Mouse (Mus musculus) kidney, embryonic 16.5 days (tissue): Measurements from ENCODE around the gene St3gal3. TPM values are rescaled to one million over a fixed set of nuclear protein-coding genes. Genes with fewer than 3 reads are reported as not detected.

Experiments
- ATAC-seq: fragments of 200-750 bp; cut with Nextera tagmentation; 2 replicates; pipeline ENCODE4 v1.8.0; 2017; ENCODE audit warnings: moderate TSS enrichment; ENCODE audit not compliant: low FRiP score, low TSS enrichment
- H3K27ac ChIP-seq: fragments of 300-500 bp; sonication (generic); 2 replicates; pipeline ENCODE4 v1.5.1; 2014; ENCODE audit warnings: low read length
- H3K27me3 ChIP-seq: fragments of 300-500 bp; sonication (generic); 2 replicates; pipeline ENCODE4 v1.6.1; 2014; ENCODE audit warnings: low read length, control low read depth, mixed read lengths; ENCODE audit not compliant: insufficient read depth
- H3K36me3 ChIP-seq: fragments of 300-500 bp; sonication (generic); 2 replicates; pipeline ENCODE4 v1.6.1; 2014; ENCODE audit warnings: low read length, control low read depth, mixed read lengths; ENCODE audit not compliant: insufficient read depth
- H3K4me1 ChIP-seq: fragments of 300-500 bp; sonication (generic); 2 replicates; pipeline ENCODE4 v1.6.1; 2014; ENCODE audit warnings: low read length, control low read depth, mixed read lengths; ENCODE audit not compliant: insufficient read depth
- H3K4me2 ChIP-seq: fragments of 300-500 bp; sonication (generic); replicated peaks from 2 replicates; pipeline ENCODE4 v1.6.1; 2014; ENCODE audit warnings: low read depth, low read length
- H3K4me3 ChIP-seq: fragments of 300-500 bp; sonication (generic); 2 replicates; pipeline ENCODE4 v1.5.1; 2014; ENCODE audit warnings: mild to moderate bottlenecking, low read length
- H3K9ac ChIP-seq: fragments of 300-500 bp; sonication (generic); replicated peaks from 2 replicates; pipeline ENCODE4 v1.6.1; 2014; ENCODE audit warnings: low read length
- H3K9me3 ChIP-seq: fragments of 300-500 bp; sonication (generic); 2 replicates; pipeline ENCODE4 v1.6.1; 2016; ENCODE audit warnings: low read length, control low read depth
- WGBS: fragments of 180-500 bp; shearing (Covaris S2); extraction: QIAGEN DNeasy Blood & Tissue Kit; methylation state at CpG from one replicate; pipeline ENCODE4 v1.1.7; 2014; 5-methylcytosine and 5-hydroxymethylcytosine counted together
- polyA plus RNA-seq: library from polyadenylated mRNA; unstranded; fragments of >200 nt; fragmentation: Nextera tagmentation; extraction: Ambion mirVana; gene quantifications from 2 replicates; pipeline ENCODE4 v1.2.1, GENCODE M21; 2015

St3gal3 gene
- polyA plus RNA-seq, 1 experiment from 2014 or later = 8.7 TPM

DNA sequence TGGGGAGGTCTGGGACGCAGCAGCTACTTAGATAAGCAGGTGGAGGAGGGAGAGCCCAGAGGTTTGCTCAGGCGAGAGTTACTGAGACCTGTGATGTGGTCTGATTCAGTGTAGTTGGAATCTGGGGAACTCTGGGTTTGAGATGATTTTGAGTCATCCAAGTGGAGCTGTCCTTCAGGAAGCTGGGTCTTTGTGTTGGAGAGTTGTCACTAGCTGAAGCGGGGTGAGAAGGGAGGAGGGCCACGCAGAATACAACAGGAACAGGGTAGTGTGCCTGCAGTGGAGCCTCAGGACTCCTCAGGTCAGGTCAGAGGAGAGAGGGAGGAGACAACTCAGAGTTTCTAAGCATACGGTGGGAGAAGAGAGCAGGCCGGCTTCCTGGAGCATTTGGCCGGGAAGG lies 134.8 kb downstream of the St3gal3 start:
- Histone ChIP-seq H3K9me3 (no peaks in the 10 kb centered on the region), H3K9ac (no peak overlapping the region), H3K4me2 (no peak overlapping the region), H3K36me3 (no peaks in the 10 kb centered on the region), H3K27me3 (no peaks in the 10 kb centered on the region), H3K4me1 (peaks cover 37% of the 10 kb centered on the region), H3K27ac (peak overlapping the region; percentile 33; the same call in 1 of the 2 replicates), H3K4me3 (no peak overlapping the region)
- no peak for ATAC-seq
- 43% methylated on average over 7 of the region's 7 CpGs for WGBS

GRCm38 (mm10) chr4:117997381-117998269 lies 137.1 kb downstream of the St3gal3 start:
- Histone ChIP-seq H3K27ac (peak overlapping the region; percentile 63), H3K27me3 (no peaks in the 10 kb centered on the region), H3K9me3 (no peaks in the 10 kb centered on the region), H3K4me2 (peak overlapping the region; percentile 34), H3K36me3 (no peaks in the 10 kb centered on the region), H3K4me3 (no peak overlapping the region), H3K9ac (peak overlapping the region; percentile 9; the same call in 1 of the 2 replicates), H3K4me1 (peaks cover 40% of the 10 kb centered on the region)
- 15% methylated on average over 20 of the region's 20 CpGs for WGBS
- ATAC-seq = peak; percentile 60; the same call in 1 of the 2 replicates

DNA sequence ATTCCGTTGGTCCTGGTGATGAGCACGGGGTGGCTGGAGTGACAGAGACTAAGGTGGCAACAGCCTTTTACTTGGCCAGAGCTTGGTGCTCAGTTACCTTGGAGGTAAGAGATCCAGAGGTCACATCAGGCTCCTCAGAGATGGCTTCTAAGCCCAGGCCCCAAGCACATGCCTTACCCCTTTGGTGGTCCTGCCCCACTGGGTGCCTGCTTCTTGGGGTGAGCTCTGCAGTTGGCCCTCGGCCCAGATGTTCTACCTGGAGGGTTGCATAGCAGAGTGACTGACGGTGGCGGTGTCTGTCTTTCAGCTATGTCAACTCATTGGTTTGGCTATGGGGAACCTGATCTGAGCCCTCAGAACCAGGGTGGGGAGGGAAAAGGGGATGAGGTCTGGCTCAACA lies 138.0 kb downstream of the St3gal3 start:
- ATAC-seq = no peak
- H3K4me2 ChIP-seq = no peak overlapping the region
- no peaks in the 10 kb centered on the region for H3K27me3 ChIP-seq
- no peaks in the 10 kb centered on the region for H3K36me3 ChIP-seq
- WGBS = 87% methylated on average over 5 of the region's 5 CpGs
- H3K27ac ChIP-seq = no peak overlapping the region
- no peak overlapping the region for H3K4me3 ChIP-seq
- no peak overlapping the region for H3K9ac ChIP-seq
- no peaks in the 10 kb centered on the region for H3K9me3 ChIP-seq
- peaks cover 41% of the 10 kb centered on the region for H3K4me1 ChIP-seq

DNA sequence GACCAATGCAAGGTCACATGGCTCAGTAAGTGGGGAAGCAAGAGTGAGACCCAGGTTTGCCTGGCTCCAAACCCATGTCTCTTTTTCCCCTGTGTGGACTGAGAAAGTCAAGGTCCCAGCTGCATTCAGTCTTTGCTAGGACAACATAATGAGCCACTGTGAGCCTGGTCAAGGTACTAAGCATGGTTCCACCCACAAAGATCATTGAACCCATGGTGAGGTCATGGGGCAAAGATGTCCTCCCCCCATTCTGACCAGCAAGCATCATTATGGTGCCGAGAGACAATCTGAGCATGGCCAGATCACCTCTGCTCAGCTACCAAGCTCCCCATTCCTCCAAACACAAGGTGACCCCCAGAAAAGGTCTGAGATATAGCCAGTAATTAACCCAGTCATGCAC lies 139.3 kb downstream of the St3gal3 start:
- WGBS = 86% methylated on average over 1 of the region's 1 CpGs
- H3K9ac ChIP-seq = no peak overlapping the region
- ATAC-seq = no peak

GRCm38 (mm10) chr4:117993421-117993820 lies 141.3 kb downstream of the St3gal3 start:
- Histone ChIP-seq H3K4me3 (no peak overlapping the region), H3K4me1 (peaks cover 28% of the 10 kb centered on the region), H3K9me3 (no peaks in the 10 kb centered on the region), H3K36me3 (no peaks in the 10 kb centered on the region), H3K27ac (no peak overlapping the region), H3K9ac (no peak overlapping the region), H3K4me2 (no peak overlapping the region), H3K27me3 (no peaks in the 10 kb centered on the region)
- no peak for ATAC-seq
- 86% methylated on average over 2 of the region's 2 CpGs for WGBS

More for the DNA sequence above, 139.3 kb downstream of the St3gal3 start:
- peaks cover 30% of the 10 kb centered on the region for H3K4me1 ChIP-seq
- H3K4me2 ChIP-seq = no peak overlapping the region
- no peaks in the 10 kb centered on the region for H3K9me3 ChIP-seq
- no peaks in the 10 kb centered on the region for H3K27me3 ChIP-seq
- no peaks in the 10 kb centered on the region for H3K36me3 ChIP-seq
- no peak overlapping the region for H3K27ac ChIP-seq
- no peak overlapping the region for H3K4me3 ChIP-seq

DNA sequence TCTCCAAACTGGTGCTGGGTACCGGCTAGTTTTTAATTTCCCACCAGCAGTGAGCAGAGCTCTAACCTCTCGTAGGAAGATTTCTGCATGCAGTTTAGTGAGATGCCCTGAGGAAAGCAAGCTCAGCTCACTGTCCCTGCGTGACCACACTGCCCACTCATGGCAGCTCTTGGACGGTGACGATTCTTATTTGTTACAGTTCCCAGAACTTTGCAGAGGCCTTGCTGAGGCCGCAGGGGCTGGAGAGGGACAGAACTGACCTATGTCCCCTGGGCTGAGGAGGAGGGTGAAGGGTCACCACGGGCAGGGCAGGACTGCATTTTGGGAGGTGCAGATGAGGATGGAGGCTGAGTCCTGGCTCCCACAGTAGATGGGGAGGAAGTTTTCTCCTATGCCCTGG lies 141.8 kb downstream of the St3gal3 start:
- no peak overlapping the region for H3K9ac ChIP-seq
- no peaks in the 10 kb centered on the region for H3K9me3 ChIP-seq
- 57% methylated on average over 7 of the region's 7 CpGs for WGBS
- H3K27ac ChIP-seq = 0 out of 2 replicates have a peak overlapping the region, but pooled peaks have one; percentile 12
- H3K4me3 ChIP-seq = no peak overlapping the region
- no peak overlapping the region for H3K4me2 ChIP-seq
- H3K36me3 ChIP-seq = no peaks in the 10 kb centered on the region
- peaks cover 23% of the 10 kb centered on the region for H3K4me1 ChIP-seq
- H3K27me3 ChIP-seq = no peaks in the 10 kb centered on the region
- no peak for ATAC-seq

DNA sequence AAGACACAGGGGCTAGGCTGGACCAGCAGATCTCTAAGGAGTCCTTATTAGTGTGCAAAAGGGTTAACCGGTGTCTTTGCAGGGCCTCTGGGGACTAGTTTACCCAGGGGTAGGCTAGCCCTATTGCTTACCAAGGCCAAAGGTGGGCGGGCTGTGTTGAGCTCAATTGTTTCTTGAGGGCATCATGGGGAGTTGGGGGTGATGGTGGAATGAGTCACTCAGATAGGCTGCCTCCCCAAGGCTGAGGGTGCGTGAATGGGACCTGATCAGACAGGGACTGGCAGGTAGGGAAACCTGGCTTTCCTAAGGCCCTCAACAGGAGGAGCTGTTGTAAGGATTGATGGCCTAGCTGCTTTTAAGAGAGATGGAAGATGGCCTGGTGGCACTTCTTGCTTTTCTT lies 142.7 kb downstream of the St3gal3 start:
- H3K4me2 ChIP-seq = no peak overlapping the region
- H3K9ac ChIP-seq = no peak overlapping the region
- H3K36me3 ChIP-seq = no peaks in the 10 kb centered on the region
- no peak overlapping the region for H3K27ac ChIP-seq
- WGBS = 93% methylated on average over 3 of the region's 3 CpGs
- no peak overlapping the region for H3K4me3 ChIP-seq
- H3K4me1 ChIP-seq = peaks cover 14% of the 10 kb centered on the region
- no peak for ATAC-seq
- no peaks in the 10 kb centered on the region for H3K9me3 ChIP-seq
- no peaks in the 10 kb centered on the region for H3K27me3 ChIP-seq

GRCm38 (mm10) chr4:117991055-117991627 lies 143.6 kb downstream of the St3gal3 start:
- Histone ChIP-seq H3K4me3 (no peak overlapping the region), H3K36me3 (no peaks in the 10 kb centered on the region), H3K27me3 (no peaks in the 10 kb centered on the region), H3K27ac (no peak overlapping the region), H3K4me1 (peaks cover 17% of the 10 kb centered on the region), H3K9me3 (no peaks in the 10 kb centered on the region), H3K4me2 (no peak overlapping the region), H3K9ac (no peak overlapping the region)
- no peak for ATAC-seq
- WGBS = 79% methylated on average over 8 of the region's 8 CpGs

GRCm38 (mm10) chr4:117990571-117990970 lies 144.1 kb downstream of the St3gal3 start:
- WGBS = 62% methylated on average over 3 of the region's 3 CpGs
- Histone ChIP-seq H3K27ac (0 out of 2 replicates have a peak overlapping the region, but pooled peaks have one; percentile 5), H3K4me2 (no peak overlapping the region), H3K9ac (no peak overlapping the region), H3K9me3 (no peaks in the 10 kb centered on the region), H3K4me3 (no peak overlapping the region), H3K36me3 (no peaks in the 10 kb centered on the region), H3K4me1 (peaks cover 21% of the 10 kb centered on the region), H3K27me3 (no peaks in the 10 kb centered on the region)
- ATAC-seq = no peak

GRCm38 (mm10) chr4:117989801-117990200 lies 144.9 kb downstream of the St3gal3 start:
- no peaks in the 10 kb centered on the region for H3K27me3 ChIP-seq
- H3K9me3 ChIP-seq = no peaks in the 10 kb centered on the region
- H3K4me1 ChIP-seq = peaks cover 28% of the 10 kb centered on the region
- no peak overlapping the region for H3K4me2 ChIP-seq
- ATAC-seq = no peak
- 58% methylated on average over 12 of the region's 12 CpGs for WGBS
- no peak overlapping the region for H3K4me3 ChIP-seq
- no peak overlapping the region for H3K9ac ChIP-seq
- 0 out of 2 replicates have a peak overlapping the region, but pooled peaks have one; percentile 5 for H3K27ac ChIP-seq
- H3K36me3 ChIP-seq = no peaks in the 10 kb centered on the region
